Mouse (Mus musculus): ENCODE measurements around the gene 4933412E24Rik. TPM values are rescaled to one million over a fixed set of nuclear protein-coding genes. Genes with fewer than 3 reads are reported as not detected.

4933412E24Rik gene
- total and polyA plus RNA-seq, 3 experiments = not detected

DNA sequence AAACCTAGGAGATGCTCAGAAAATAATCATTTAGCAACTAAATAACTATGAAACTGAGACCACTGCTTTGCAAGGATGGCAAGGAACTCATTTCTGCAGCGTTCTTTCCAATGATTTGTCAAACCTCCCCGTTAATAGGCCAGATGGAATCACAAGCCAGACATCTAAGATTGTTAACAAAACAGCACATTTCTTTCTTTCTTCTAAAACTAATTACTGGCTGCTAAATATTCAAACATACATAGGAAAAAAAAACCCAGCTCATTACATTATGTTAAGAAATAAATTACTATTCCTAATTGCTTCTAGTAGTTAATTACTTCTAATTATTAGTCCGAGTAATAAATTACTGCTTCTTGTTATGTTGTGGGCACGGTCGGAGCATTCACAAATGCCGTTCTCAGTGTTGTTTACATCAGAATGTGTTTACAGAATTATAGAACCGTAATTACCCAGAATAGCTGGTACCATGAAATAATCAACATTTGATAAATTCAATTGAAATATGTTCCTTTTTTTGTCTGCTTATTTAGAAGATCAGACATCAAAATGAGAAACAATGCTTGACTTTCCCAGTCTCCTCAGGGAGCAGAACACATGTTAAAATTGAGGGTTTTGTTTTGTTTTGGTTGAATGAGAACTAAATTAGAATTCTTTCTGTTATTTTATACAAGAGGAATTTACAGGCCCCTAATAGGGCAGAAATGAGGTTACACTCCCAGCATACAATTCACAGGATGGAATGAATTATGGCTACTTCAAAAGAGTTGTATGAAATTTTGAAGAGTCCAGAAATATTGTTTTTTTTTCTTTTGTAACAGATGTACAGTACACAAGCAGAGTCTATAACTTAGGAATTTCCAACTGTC, 42.5 kb downstream of the 4933412E24Rik start:
- H3K9me3 ChIP-seq (replicated peaks; ENCODE audit: low read length) = no peaks in the 10 kb centered on the region
- no peaks in the 10 kb centered on the region; the same call in 1 of the 2 replicates for H3K79me2 ChIP-seq (replicated peaks; ENCODE audit: control insufficient read depth, extremely low read depth, insufficient read depth, poor library complexity, severe bottlenecking)
- no peak overlapping the region for H3K9ac ChIP-seq (ENCODE audit: insufficient read depth, low read depth)
- no peak overlapping the region for H3K4me2 ChIP-seq (ENCODE audit: insufficient read depth, low read depth, poor library complexity, severe bottlenecking)
- dilution Hi-C loops (cut with MboI; ENCODE audit: extremely low pct_ligation_motif_present, extremely low pct_unique_long_range_greater_than_20kb, low sequenced_read_pairs) = no loop called here
- H3K4me1 ChIP-seq (ENCODE audit: control insufficient read depth in 1 of 2, insufficient read depth in 2 of 2) = no peaks in the 10 kb centered on the region
- in situ Hi-C loops (cut with MboI; ENCODE audit: low pct_ligation_motif_present, low pct_unique_long_range_greater_than_20kb, low sequenced_read_pairs) = no loop called here
- H3K27ac ChIP-seq (ENCODE audit: insufficient read depth, low read depth) = no peak overlapping the region
- TF ChIP-seq USF1 (IDR thresholded peaks at IDR 0.05; ENCODE audit: low read depth, low read length) (no peak), IRF4 (IDR thresholded peaks at IDR 0.05; ENCODE audit: low read depth, low read length) (no peak), MAFK (IDR thresholded peaks at IDR 0.05; ENCODE audit: insufficient replicate concordance, low read length) (no peak), POLR2AphosphoS2 (IDR thresholded peaks at IDR 0.05; ENCODE audit: low read depth, low read length) (no peak), KAT2A (IDR thresholded peaks at IDR 0.05; ENCODE audit: insufficient replicate concordance, low read length) (no peak), JUN (IDR thresholded peaks at IDR 0.05; ENCODE audit: insufficient read depth, low read depth, low read length) (no peak), GABPA (IDR thresholded peaks at IDR 0.05; ENCODE audit: insufficient replicate concordance, low read depth, low read length) (no peak), ZC3H11A (IDR thresholded peaks at IDR 0.05; ENCODE audit: low read depth, low read length) (no peak), USF2 (conservative IDR thresholded peaks at IDR 0.05; ENCODE audit: low read depth, low read length) (no peak), RAD21 (IDR thresholded peaks at IDR 0.05; ENCODE audit: low read depth, low read length) (no peak), SIN3A (IDR thresholded peaks at IDR 0.05; ENCODE audit: low read length) (no peak), HCFC1 (IDR thresholded peaks at IDR 0.05; ENCODE audit: low read depth, low read length) (no peak), BHLHE40 (IDR thresholded peaks at IDR 0.05; ENCODE audit: low read depth, low read length) (no peak), NRF1 (IDR thresholded peaks at IDR 0.05; ENCODE audit: low read depth, low read length) (no peak), MAZ (IDR thresholded peaks at IDR 0.05; ENCODE audit: low read depth, low read length) (no peak), ZMIZ1 (IDR thresholded peaks at IDR 0.05; ENCODE audit: low read depth, low read length) (no peak)
- no peak for DNase-seq (ENCODE audit: extremely low read depth)
- H3K4me3 ChIP-seq (replicated peaks in 1 of 3; ENCODE audit: low read depth in 2 of 3, low read length in 2 of 3, poor library complexity in 1 of 3) = no peak overlapping the region
- no peaks in the 10 kb centered on the region for H3K27me3 ChIP-seq (replicated peaks)
- H3K36me3 ChIP-seq (replicated peaks in 1 of 2; ENCODE audit: control insufficient read depth in 1 of 2, insufficient read depth in 1 of 2, low read length in 1 of 2) = no peaks in the 10 kb centered on the region
